Mouse (Mus musculus) CH12.LX (cell line): ENCODE data around the gene Tpcn1. TPM values are rescaled to one million over a fixed set of nuclear protein-coding genes. Genes with fewer than 3 reads are reported as not detected.

Source experiments
- DNase-seq: peaks from one replicate; pipeline ENCODE4 v3.0.0-alpha.2; 2013; ENCODE audit errors: extremely low read depth
- H3K27ac ChIP-seq: 2 replicates; pipeline ENCODE4 v1.5.1; 2012; ENCODE audit warnings: low read depth, mild to moderate bottlenecking, control low read depth, moderate library complexity; ENCODE audit not compliant: insufficient read depth
- H3K27me3 ChIP-seq: replicated peaks from 2 replicates; pipeline ENCODE3; 2012; ENCODE audit warnings: inconsistent platforms
- H3K36me3 ChIP-seq, 2 experiments: replicated peaks in 1 of 2; 2 replicates each; pipeline versions ENCODE3 to v1.6.1; 2012; ENCODE audit warnings: inconsistent platforms in 1 of 2, low read length in 1 of 2, mild to moderate bottlenecking in 1 of 2, mixed read lengths in 1 of 2, moderate library complexity in 1 of 2; ENCODE audit not compliant: control insufficient read depth in 1 of 2, insufficient read depth in 1 of 2
- H3K4me1 ChIP-seq, 2 experiments: 2 replicates each; pipeline ENCODE4 v1.6.1; 2012; ENCODE audit warnings: inconsistent platforms in 1 of 2, moderate library complexity in 1 of 2; ENCODE audit not compliant: insufficient read depth in 2 of 2, control insufficient read depth in 1 of 2
- H3K4me2 ChIP-seq: 2 replicates; pipeline ENCODE4 v1.6.1; 2012; ENCODE audit warnings: low read depth, mild to moderate bottlenecking, control low read depth; ENCODE audit not compliant: poor library complexity, insufficient read depth, severe bottlenecking
- H3K4me3 ChIP-seq, 3 experiments: fragments of 150-350 bp in 1 of 3; sonication (generic) in 1 of 3; replicated peaks in 1 of 3; 2 replicates each; pipeline versions ENCODE3 to v1.5.1; 2011 to 2012; ENCODE audit warnings: low read depth in 2 of 3, low read length in 2 of 3, mild to moderate bottlenecking in 2 of 3, moderate library complexity in 2 of 3, control low read depth in 1 of 3, improper control_type of control experiment in 1 of 3, inconsistent platforms in 1 of 3, mixed read lengths in 1 of 3; ENCODE audit not compliant: poor library complexity in 1 of 3
- H3K79me2 ChIP-seq: replicated peaks from 2 replicates; pipeline ENCODE4 v1.6.1; 2012; ENCODE audit warnings: mild to moderate bottlenecking, moderate library complexity; ENCODE audit not compliant: control insufficient read depth, poor library complexity, insufficient read depth, severe bottlenecking; ENCODE audit errors: extremely low read depth
- H3K9ac ChIP-seq: 2 replicates; pipeline ENCODE4 v1.6.1; 2012; ENCODE audit warnings: low read depth, mild to moderate bottlenecking, control low read depth, moderate library complexity; ENCODE audit not compliant: insufficient read depth
- H3K9me3 ChIP-seq: replicated peaks from 2 replicates; pipeline ENCODE3; 2012; ENCODE audit warnings: low read length, inconsistent platforms, mixed read lengths
- CTCF ChIP-seq, 2 experiments: IDR thresholded peaks in 1 of 2; conservative IDR thresholded peaks in 1 of 2; 2 replicates each; pipeline ENCODE4 v1.5.1; 2011 to 2012; ENCODE audit warnings: low read depth in 2 of 2, low read length in 2 of 2, improper control_type of control experiment in 1 of 2, inconsistent platforms in 1 of 2, mild to moderate bottlenecking in 1 of 2, moderate library complexity in 1 of 2
- E2F4 ChIP-seq: IDR thresholded peaks from 2 replicates; pipeline ENCODE4 v1.6.1; 2011; ENCODE audit warnings: low read depth, low read length, improper control_type of control experiment; ENCODE audit not compliant: insufficient replicate concordance
- JUN ChIP-seq: IDR thresholded peaks from 2 replicates; pipeline ENCODE4 v1.6.1; 2011; ENCODE audit warnings: low read depth, mild to moderate bottlenecking, low read length, improper control_type of control experiment, moderate library complexity; ENCODE audit not compliant: insufficient read depth
- JUND ChIP-seq: conservative IDR thresholded peaks from 2 replicates; pipeline ENCODE4 v1.6.1; 2011; ENCODE audit warnings: low read depth, low read length, improper control_type of control experiment
- MAFK ChIP-seq: IDR thresholded peaks from 2 replicates; pipeline ENCODE4 v1.6.1; 2011; ENCODE audit warnings: low read length, improper control_type of control experiment; ENCODE audit not compliant: insufficient replicate concordance
- MAX ChIP-seq: IDR thresholded peaks from 2 replicates; pipeline ENCODE4 v1.6.1; 2011; ENCODE audit warnings: low read length, improper control_type of control experiment
- MYC ChIP-seq: IDR thresholded peaks from 2 replicates; pipeline ENCODE4 v1.6.1; 2011; ENCODE audit warnings: low read depth, mild to moderate bottlenecking, improper control_type of control experiment, low read length
- NELFE ChIP-seq: IDR thresholded peaks from 2 replicates; pipeline ENCODE4 v1.6.1; 2011; ENCODE audit warnings: low read depth, low read length, improper control_type of control experiment
- RAD21 ChIP-seq: IDR thresholded peaks from 2 replicates; pipeline ENCODE4 v1.6.1; 2011; ENCODE audit warnings: low read depth, mild to moderate bottlenecking, low read length, improper control_type of control experiment, moderate library complexity
- SIN3A ChIP-seq: IDR thresholded peaks from 2 replicates; pipeline ENCODE4 v1.6.1; 2012; ENCODE audit warnings: low read length, improper control_type of control experiment, inconsistent platforms
- SMC3 ChIP-seq: IDR thresholded peaks from 2 replicates; pipeline ENCODE4 v1.6.1; 2011; ENCODE audit warnings: low read depth, low read length, improper control_type of control experiment
- UBTF ChIP-seq: IDR thresholded peaks from 2 replicates; pipeline ENCODE4 v1.6.1; 2012; ENCODE audit warnings: low read depth, mild to moderate bottlenecking, inconsistent platforms, low read length, improper control_type of control experiment, moderate library complexity
- ZMIZ1 ChIP-seq: IDR thresholded peaks from 2 replicates; pipeline ENCODE4 v1.6.1; 2012; ENCODE audit warnings: low read depth, mild to moderate bottlenecking, inconsistent platforms, low read length, improper control_type of control experiment
- ZNF384 ChIP-seq: IDR thresholded peaks from 2 replicates; pipeline ENCODE4 v1.6.1; 2012; ENCODE audit warnings: low read depth, low read length, improper control_type of control experiment, inconsistent platforms
- dilution Hi-C: fragments of 300-500 bp; cut with MboI; formaldehyde crosslinking; loops from 2 replicates; pipeline ENCODE4 v1.14.3; 2020; ENCODE audit warnings: low sequenced_read_pairs; ENCODE audit not compliant: extremely low pct_unique_long_range_greater_than_20kb, extremely low pct_ligation_motif_present
- in situ Hi-C: fragments of 300-500 bp; cut with MboI; formaldehyde crosslinking; loops from 3 replicates; pipeline ENCODE4 v1.14.3; 2019; ENCODE audit warnings: low sequenced_read_pairs, low pct_ligation_motif_present, low pct_unique_long_range_greater_than_20kb, mixed read lengths
- polyA plus RNA-seq: library from polyadenylated mRNA; unstranded; fragments of >175 nt; gene quantifications from 2 replicates; pipeline ENCODE4 v1.2.1, GENCODE M21; 2012; ENCODE audit warnings: low read depth; ENCODE audit not compliant: insufficient read length
- total RNA-seq, 2 experiments: library from RNA; depleted of rRNA; stranded (reverse); fragments of 300-350 nt in 1 of 2; fragments of >200 nt in 1 of 2; gene quantifications; 2 replicates each; pipeline ENCODE4 v1.2.3; 2012 to 2014

The Tpcn1 gene
- total and polyA plus RNA-seq, 3 experiments = 0.90 to 5.4 (median 2.2) TPM

DNA sequence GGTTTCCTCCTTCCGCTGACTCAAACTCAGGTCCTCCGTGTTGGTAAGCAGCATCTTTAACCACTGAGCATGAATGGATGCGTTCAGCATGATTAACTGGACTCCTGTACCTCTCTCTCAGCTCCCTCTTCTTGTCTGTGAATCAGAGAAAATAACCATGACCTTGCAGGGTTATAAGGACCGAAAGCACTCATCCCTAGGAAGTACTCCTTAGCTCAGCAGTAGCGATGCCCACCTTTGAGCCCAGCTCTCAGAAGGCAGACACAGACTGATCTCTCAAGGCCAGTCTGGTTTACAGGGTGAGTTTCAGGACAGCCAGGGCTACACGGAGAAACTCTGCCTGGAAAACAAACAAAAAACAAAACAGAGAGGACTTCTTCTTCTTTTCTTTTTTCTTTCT lies 6.0 kb upstream of the Tpcn1 start:
- dilution Hi-C loops = no loop called here
- in situ Hi-C loops = no loop called here

DNA sequence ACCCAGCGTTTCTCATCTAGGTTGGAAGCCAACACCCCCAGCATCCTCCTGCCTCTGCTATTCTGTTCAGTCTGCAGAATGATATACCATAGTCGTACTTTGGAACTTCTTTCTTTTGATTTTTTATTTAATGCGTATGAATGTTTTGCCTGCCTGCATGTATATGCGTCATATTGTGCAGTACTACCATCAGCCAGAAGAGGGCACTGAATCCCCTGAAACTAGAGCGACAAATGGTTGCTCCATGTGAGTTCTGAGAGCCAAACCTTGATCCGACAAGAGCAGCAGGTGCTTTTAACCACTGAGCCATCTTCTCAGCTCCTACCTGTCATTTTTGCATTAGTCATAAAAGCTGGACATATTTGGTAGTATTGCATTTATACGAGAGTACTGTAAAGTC lies 3.7 kb upstream of the Tpcn1 start:
- Histone ChIP-seq H3K27me3 (peaks cover 18% of the 10 kb centered on the region), H3K4me1 (peaks cover 4 to 17% of the 10 kb centered on the region in 2 experiments), H3K4me2 (no peak overlapping the region), H3K9ac (no peak overlapping the region), H3K4me3 (no peak overlapping the region), H3K79me2 (no peaks in the 10 kb centered on the region), H3K27ac (no peak overlapping the region), H3K36me3 (no peaks in the 10 kb centered on the region), H3K9me3 (peaks cover 4% of the 10 kb centered on the region)
- in situ Hi-C loops = no loop called here
- DNase-seq = no peak
- TF ChIP-seq RAD21 (peak; percentile 3; the same call in 1 of the 2 replicates), NELFE (no peak), CTCF (conservative IDR thresholded peaks at IDR 0.05 in 1 of 2, IDR thresholded peaks at IDR 0.05 in 1 of 2; ENCODE audit: low read depth in 2 of 2, low read length in 2 of 2) (peak; percentile 26 to 44; a peak in 3 of 4 replicates), UBTF (no peak), ZNF384 (no peak)
- dilution Hi-C loops = no loop called here

More for the DNA sequence above, 6.0 kb upstream of the Tpcn1 start:
- H3K4me3 ChIP-seq = no peak overlapping the region
- no peak for DNase-seq
- no peak overlapping the region for H3K27ac ChIP-seq
- no peaks in the 10 kb centered on the region for H3K36me3 ChIP-seq
- H3K79me2 ChIP-seq = no peaks in the 10 kb centered on the region
- no peak overlapping the region for H3K9ac ChIP-seq
- H3K27me3 ChIP-seq = peaks cover 19% of the 10 kb centered on the region
- H3K4me2 ChIP-seq = no peak overlapping the region
- H3K9me3 ChIP-seq = peaks cover 4% of the 10 kb centered on the region
- H3K4me1 ChIP-seq = peaks cover 0 to 3% of the 10 kb centered on the region in 2 experiments; a peak in 2 of 4 replicates
- TF ChIP-seq MAX (no peak), SIN3A (no peak), RAD21 (no peak), NELFE (no peak), ZMIZ1 (no peak), SMC3 (no peak), MAFK (no peak), JUND (no peak), JUN (no peak), MYC (no peak), E2F4 (no peak)
